Mouse (Mus musculus) embryonic fibroblast, embryonic 13.5 days (primary cell): ENCODE measurements around the gene Arhgap29.

ENCODE experiments used
- CTCF ChIP-seq: IDR thresholded peaks from 2 replicates; pipeline ENCODE4 v1.5.1; 2011; ENCODE audit warnings: mild to moderate bottlenecking, control low read depth, low read length, moderate library complexity, borderline replicate concordance; ENCODE audit not compliant: insufficient read depth
- POLR2A ChIP-seq: IDR thresholded peaks from 2 replicates; pipeline ENCODE4 v1.6.1; 2011; ENCODE audit warnings: low read depth, mild to moderate bottlenecking, control low read depth, low read length, moderate library complexity

- no peak for TF ChIP-seq CTCF
- TF ChIP-seq POLR2A = no peak
Observed at GRCm38 (mm10) chr3:122021029-122021652, 68.8 kb downstream of the Arhgap29 start.
